In genomic region chr10:111127388-111127787, GRCm38 (mm10) we compare ENCODE assay signal across 22 mouse cellular contexts. TPM values are rescaled to one million over a fixed set of nuclear protein-coding genes. Genes with fewer than 3 reads are reported as not detected.
DNase-seq lines count a peak whose midpoint lies in the region; ATAC-seq and TF ChIP-seq lines count a peak whose summit lies in the region.
"Had no signal": no experiment of that assay in that cellular context is flagged by ENCODE, and none has a peak within 500 bp of the region (broad histone marks: within the 10 kb centered on the region; RNA-seq: fewer than 3 reads in every experiment).

No protein-coding gene starts in this region.

- TF ChIP-seq CTCF in bone marrow macrophage, adult 2 months (IDR thresholded peaks at IDR 0.05; ENCODE audit: low read depth, low read length), result no peak
- no peak for TF ChIP-seq CTCF in forebrain, postnatal 0 days (IDR thresholded peaks at IDR 0.05; ENCODE audit: low read depth)

- H3K27me3 ChIP-seq in forebrain, postnatal 0 days (ENCODE audit: insufficient read depth, low read length), result no peaks in the 10 kb centered on the region
- H3K27me3 ChIP-seq: embryonic facial prominence, embryonic 13.5 days; midbrain, embryonic 13.5 days; neural tube, embryonic 15.5 days had no signal

- H3K4me2 ChIP-seq in forebrain, postnatal 0 days (ENCODE audit: low read depth), result no peak overlapping the region
- H3K4me2 ChIP-seq: embryonic facial prominence, embryonic 13.5 days; hindbrain, embryonic 14.5 days; liver, embryonic 11.5 days; midbrain, embryonic 13.5 days; neural tube, embryonic 15.5 days had no signal

- peak; percentile 94 for ATAC-seq in monocyte, adult 5-6 weeks (replicated peaks; ENCODE audit: insufficient number of reproducible peaks, low FRiP score, low TSS enrichment, poor library complexity, severe bottlenecking)
- ATAC-seq in forebrain, postnatal 0 days, result no peak
- ATAC-seq: midbrain, embryonic 13.5 days had no signal

- peak overlapping the region; percentile 6 for H3K4me3 ChIP-seq in bone marrow macrophage, adult 2 months (ENCODE audit: insufficient read depth, low read length)
- H3K4me3 ChIP-seq in forebrain, postnatal 0 days (ENCODE audit: low read depth, low read length), result no peak overlapping the region
- H3K4me3 ChIP-seq: embryonic facial prominence, embryonic 13.5 days; midbrain, embryonic 13.5 days; neural tube, embryonic 15.5 days had no signal

- no peak for TF ChIP-seq POLR2A in bone marrow macrophage, adult 2 months (IDR thresholded peaks at IDR 0.05; ENCODE audit: borderline replicate concordance, low read depth, low read length)

- DNase-seq in heart, adult 11 months, result peak; percentile 88
- DNase-seq in heart, postnatal 14 days, result no peak
- peak; percentile 31 for DNase-seq in 3T3-L1 (ENCODE audit: low read depth, low spot score)
- DNase-seq in cerebellum, adult 11-12 months, result no peak
- DNase-seq in adrenal gland, adult 8-10 months, result no peak
- no peak for DNase-seq in forebrain, postnatal 0 days
- DNase-seq: cerebellum, adult 9-10 months; gastrocnemius, postnatal 25 days; heart, postnatal 36 days; kidney, adult 9 months; kidney, postnatal 25 days; lung, adult 2 months; lung, postnatal 4 days; right cerebral cortex, postnatal 25 days had no signal

- intact Hi-C loops in heart, postnatal 14 days (cut with DNase I), result no loop called here

- H3K36me3 ChIP-seq in forebrain, postnatal 0 days (ENCODE audit: insufficient read depth), result no peaks in the 10 kb centered on the region
- H3K36me3 ChIP-seq: embryonic facial prominence, embryonic 13.5 days; midbrain, embryonic 13.5 days; neural tube, embryonic 15.5 days had no signal

- WGBS in forebrain, postnatal 0 days, result 91% methylated on average over 10 of the region's 10 CpGs

- no peaks in the 10 kb centered on the region for H3K9me3 ChIP-seq in forebrain, postnatal 0 days (ENCODE audit: low read length)
- H3K9me3 ChIP-seq: embryonic facial prominence, embryonic 13.5 days; midbrain, embryonic 13.5 days; neural tube, embryonic 15.5 days had no signal

- H3K4me1 ChIP-seq in bone marrow macrophage, adult 2 months (ENCODE audit: control insufficient read depth, insufficient read depth, low read length), result peaks cover 69% of the 10 kb centered on the region
- H3K4me1 ChIP-seq in forebrain, postnatal 0 days (ENCODE audit: insufficient read depth), result 0 out of 2 replicates have a peak, but pooled peaks cover 3% of the 10 kb centered on the region
- H3K4me1 ChIP-seq: embryonic facial prominence, embryonic 13.5 days; midbrain, embryonic 13.5 days; neural tube, embryonic 15.5 days had no signal

- no peak overlapping the region for H3K9ac ChIP-seq in forebrain, postnatal 0 days
- H3K9ac ChIP-seq: embryonic facial prominence, embryonic 13.5 days; hindbrain, embryonic 14.5 days; midbrain, embryonic 13.5 days; neural tube, embryonic 15.5 days had no signal

- peak overlapping the region; percentile 93 for H3K27ac ChIP-seq in bone marrow macrophage, adult 2 months (ENCODE audit: insufficient read depth, low read depth, low read length)
- no peak overlapping the region for H3K27ac ChIP-seq in forebrain, postnatal 0 days (ENCODE audit: low read depth, low read length)
- H3K27ac ChIP-seq: embryonic facial prominence, embryonic 13.5 days; hindbrain, embryonic 14.5 days; midbrain, embryonic 13.5 days; neural tube, embryonic 15.5 days; stomach, postnatal 0 days had no signal

RNA-seq across cellular contexts. Expression of gene Osbpl8, which starts 37.2 kb away (rescaled TPM):
- total RNA-seq in heart, postnatal 14 days (2021), result 10 to 100 TPM; 68.2 to 78.9 TPM
- 155 and 166 TPM in 2 replicates for polyA plus RNA-seq in bone marrow macrophage, adult 2 months (2012; ENCODE audit: insufficient read depth, insufficient read length, missing spikeins)
- total RNA-seq in monocyte, adult 5-6 weeks (2017), result 103 to 127 TPM (median 111 TPM) in 3 replicates
- 10 to 100 TPM; 25.7 to 38.0 (median 33.1) TPM for total RNA-seq in adrenal gland, adult 8-10 months (2022)
- total RNA-seq in forebrain, postnatal 0 days (2014; rRNA removed), result 81.1 and 89.5 TPM in 2 replicates
- polyA plus RNA-seq in forebrain, postnatal 0 days (2015; fragmentation: Nextera tagmentation; extraction: Ambion mirVana), result 11.7 and 16.6 TPM in 2 replicates

Comparison
In these comparisons a context has a peak if more than half of its experiments do, and no peak if none do; other contexts are left out.
1. DNase-seq: peak in heart, adult 11 months (single experiment) and 3T3-L1 (single experiment); none in heart, postnatal 14 days (0 of 2), cerebellum, adult 11-12 months (single experiment), adrenal gland, adult 8-10 months (single experiment) and forebrain, postnatal 0 days (single experiment).